Mouse (Mus musculus) ES-E14 (cell line): ENCODE measurements around the gene Cars. TPM values are rescaled to one million over a fixed set of nuclear protein-coding genes. Genes with fewer than 3 reads are reported as not detected.

Experiments used
- DNase-seq: peaks from one replicate; pipeline ENCODE4 v3.0.0-alpha.2; 2013; ENCODE audit warnings: low read depth, low spot score
- H3K27ac ChIP-seq: 2 replicates; pipeline ENCODE4 v1.5.1; 2012; ENCODE audit warnings: low read depth, mild to moderate bottlenecking, low read length, moderate library complexity, mixed read lengths; ENCODE audit not compliant: poor library complexity, insufficient read depth, severe bottlenecking
- H3K36me3 ChIP-seq: 2 replicates; pipeline ENCODE4 v1.6.1; 2012; ENCODE audit warnings: mild to moderate bottlenecking, low read length, moderate library complexity, mixed read lengths; ENCODE audit not compliant: control insufficient read depth, poor library complexity, insufficient read depth, severe bottlenecking
- H3K4me1 ChIP-seq, 2 experiments: fragments of 150-350 bp in 1 of 2; sonication (generic) in 1 of 2; 2 replicates each; pipeline ENCODE4 v1.6.1; 2012; ENCODE audit warnings: low read length in 2 of 2, mild to moderate bottlenecking in 1 of 2, mixed read lengths in 1 of 2; ENCODE audit not compliant: control insufficient read depth in 2 of 2, insufficient read depth in 2 of 2, poor library complexity in 1 of 2
- H3K4me3 ChIP-seq, 2 experiments: fragments of 150-350 bp in 1 of 2; sonication (generic) in 1 of 2; 2 replicates each; pipeline ENCODE4 v1.5.1; 2012; ENCODE audit warnings: low read length in 2 of 2, low read depth in 1 of 2, mild to moderate bottlenecking in 1 of 2, mixed read lengths in 1 of 2; ENCODE audit not compliant: insufficient read depth in 1 of 2, poor library complexity in 1 of 2, severe bottlenecking in 1 of 2
- H3K9ac ChIP-seq: 2 replicates; pipeline ENCODE4 v1.6.1; 2012; ENCODE audit warnings: low read depth, mild to moderate bottlenecking, low read length, mixed read lengths; ENCODE audit not compliant: poor library complexity, insufficient read depth, severe bottlenecking
- H3K9me3 ChIP-seq: fragments of 150-350 bp; sonication (generic); 2 replicates; pipeline ENCODE4 v1.6.1; 2012; ENCODE audit warnings: low read depth, mild to moderate bottlenecking, low read length; ENCODE audit not compliant: control insufficient read depth, insufficient read depth
- CHD2 ChIP-seq: IDR thresholded peaks from 2 replicates; pipeline ENCODE4 v1.6.1; 2014; ENCODE audit warnings: mild to moderate bottlenecking, low read depth, low read length, inconsistent platforms
- HCFC1 ChIP-seq: IDR thresholded peaks from 2 replicates; pipeline ENCODE4 v1.6.1; 2012; ENCODE audit warnings: low read length, inconsistent platforms, borderline replicate concordance; ENCODE audit not compliant: insufficient read depth
- MAFK ChIP-seq: IDR thresholded peaks from 2 replicates; pipeline ENCODE4 v1.6.1; 2014; ENCODE audit warnings: mild to moderate bottlenecking, low read depth, low read length, inconsistent platforms; ENCODE audit not compliant: insufficient read depth
- ZC3H11A ChIP-seq: IDR thresholded peaks from 2 replicates; pipeline ENCODE4 v1.6.1; 2012; ENCODE audit warnings: low read depth, mild to moderate bottlenecking, inconsistent platforms, low read length, borderline replicate concordance
- ZNF384 ChIP-seq: IDR thresholded peaks from 2 replicates; pipeline ENCODE4 v1.6.1; 2012; ENCODE audit warnings: low read depth, low read length, inconsistent platforms
- in situ Hi-C, 2 experiments: fragments of 600-800 bp; cut with MboI; formaldehyde crosslinking; loops; one replicate each; pipeline ENCODE4 v1.15.1; 2025; ENCODE audit warnings: low sequenced_read_pairs in 2 of 2, inconsistent platforms in 1 of 2; ENCODE audit not compliant: unreplicated experiment in 2 of 2
- total RNA-seq: library from RNA; depleted of rRNA; stranded (reverse); fragments of 300-350 nt; gene quantifications from 2 replicates; pipeline ENCODE4 v1.2.3, GENCODE M21; 2012

The Cars gene
- total RNA-seq, 1 experiment = 153 TPM

DNA sequence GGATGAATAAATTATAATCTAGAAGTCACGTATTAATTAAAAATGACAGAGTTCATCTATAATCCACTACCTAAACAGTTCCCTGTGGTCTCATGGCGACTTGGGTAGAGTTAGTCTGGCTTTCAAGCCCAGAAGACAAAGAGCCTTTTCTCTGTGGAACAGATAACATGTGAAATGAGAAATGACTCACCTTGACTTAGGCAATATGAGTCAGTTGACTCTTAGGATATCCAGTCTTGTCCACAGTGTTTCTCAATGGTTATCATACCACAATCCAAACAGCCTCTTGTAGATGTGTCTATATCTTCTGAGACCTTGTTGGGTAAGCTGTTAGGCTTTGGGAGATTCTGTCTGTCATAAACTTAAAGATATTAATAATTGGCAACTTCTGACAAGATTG lies 31.6 kb upstream of the Cars start:
- no peak for DNase-seq
- no peak overlapping the region for H3K9ac ChIP-seq
- H3K4me1 ChIP-seq = no peaks in the 10 kb centered on the region
- no peaks in the 10 kb centered on the region for H3K9me3 ChIP-seq
- H3K4me3 ChIP-seq = no peak overlapping the region
- peaks cover 2% of the 10 kb centered on the region; the same call in 1 of the 2 replicates for H3K36me3 ChIP-seq
- no peak overlapping the region for H3K27ac ChIP-seq
- in situ Hi-C loops = no loop called here
- TF ChIP-seq HCFC1 (no peak), CHD2 (no peak), ZC3H11A (no peak), MAFK (no peak), ZNF384 (no peak)

DNA sequence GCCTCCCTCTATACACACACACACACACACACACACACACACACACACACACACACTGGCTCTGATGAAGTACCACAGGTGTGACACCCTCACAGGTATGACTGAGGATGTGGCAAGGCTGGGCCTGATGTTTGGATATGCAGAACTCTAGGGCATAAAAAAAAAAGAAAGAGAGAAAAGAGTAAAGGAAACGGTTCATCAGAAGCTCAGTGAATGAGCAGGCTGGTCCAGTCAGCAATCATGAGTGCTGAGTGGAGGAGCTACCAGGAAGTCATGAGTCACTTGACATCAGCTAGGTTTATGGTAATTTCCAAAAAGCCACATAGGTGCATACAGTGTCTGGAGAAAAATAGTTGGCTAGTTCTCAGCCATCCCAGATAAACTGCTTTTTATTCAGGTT lies 29.6 kb upstream of the Cars start:
- Histone ChIP-seq H3K9ac (no peak overlapping the region), H3K36me3 (no peaks in the 10 kb centered on the region), H3K27ac (no peak overlapping the region), H3K9me3 (no peaks in the 10 kb centered on the region), H3K4me1 (no peaks in the 10 kb centered on the region), H3K4me3 (no peak overlapping the region)
- in situ Hi-C loops = no loop called here
- TF ChIP-seq MAFK (no peak), ZC3H11A (no peak), ZNF384 (no peak), HCFC1 (no peak), CHD2 (no peak)
- DNase-seq = no peak

DNA sequence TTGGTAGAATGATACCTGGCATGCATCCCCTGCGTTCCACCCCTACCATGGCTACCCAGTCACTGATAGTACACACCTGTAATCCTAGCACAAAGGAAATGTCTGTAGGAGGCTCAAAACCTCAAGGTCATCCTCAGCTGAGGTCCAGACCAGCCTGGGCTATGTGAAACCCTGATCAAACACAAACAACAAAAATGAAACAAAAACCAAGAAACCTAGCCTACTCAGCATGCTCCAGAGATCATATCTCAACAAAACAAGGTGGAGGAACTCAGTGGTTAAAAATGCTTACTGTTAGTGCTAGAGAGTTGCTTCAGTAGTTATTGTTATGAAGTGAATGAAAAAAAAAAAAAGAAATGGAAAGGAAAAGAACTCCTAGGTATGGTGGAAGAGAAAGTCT lies 28.6 kb upstream of the Cars start, which contains the start of gene Tnfrsf26:
Gene Tnfrsf26 (minus strand): TSS at position 183 of the 400 bp plus-strand sequence.
- no peak for DNase-seq
- no peak within 1 kb of the TSS for H3K9ac ChIP-seq
- in situ Hi-C loops = no loop called here
- H3K4me1 ChIP-seq = no peaks in the 10 kb centered on the region
- H3K9me3 ChIP-seq = no peaks in the 10 kb centered on the region
- H3K36me3 ChIP-seq = no peaks in the 10 kb centered on the region
- TF ChIP-seq HCFC1 (no peak), ZNF384 (no peak), CHD2 (no peak), ZC3H11A (no peak), MAFK (no peak)
- H3K27ac ChIP-seq = no peak within 1 kb of the TSS
- no peak within 1 kb of the TSS for H3K4me3 ChIP-seq

DNA sequence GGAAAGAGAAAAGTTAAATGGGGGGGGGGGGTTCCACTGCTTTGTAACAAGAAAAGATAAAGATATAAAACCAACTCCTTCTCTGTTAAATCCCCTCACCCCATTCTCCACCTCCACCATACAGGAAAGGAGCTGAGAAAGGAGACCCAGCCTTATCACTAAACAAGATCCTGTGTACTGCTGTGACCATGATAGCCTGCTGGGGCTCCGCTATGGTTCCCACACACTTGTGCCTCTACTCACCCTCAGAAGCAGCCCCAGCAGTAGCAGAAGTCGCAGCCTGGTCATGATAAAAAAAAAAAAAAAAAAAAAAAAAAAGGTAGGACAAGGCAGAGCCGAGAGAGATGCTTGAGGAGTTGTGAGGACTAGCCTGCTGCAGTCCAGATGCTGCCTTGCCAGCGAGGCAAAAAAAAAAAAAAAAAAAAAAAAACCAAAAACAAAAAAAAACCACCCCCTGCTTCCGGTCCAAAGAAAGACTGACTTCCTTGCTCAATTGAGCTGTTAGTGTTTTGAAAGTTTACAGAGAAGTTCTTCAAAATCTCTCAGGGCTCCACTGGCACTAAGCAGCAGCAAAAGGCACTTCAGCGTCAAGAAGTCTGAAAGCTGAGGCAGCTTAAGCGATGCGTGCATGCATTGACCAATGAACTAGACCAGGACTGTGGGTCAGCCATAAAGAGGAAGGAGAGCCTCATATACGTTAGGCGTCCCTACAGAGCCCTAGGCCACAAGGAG lies 27.8 kb upstream of the Cars start:
- Histone ChIP-seq H3K27ac (no peak overlapping the region), H3K4me3 (no peak overlapping the region), H3K9me3 (no peaks in the 10 kb centered on the region), H3K36me3 (no peaks in the 10 kb centered on the region), H3K9ac (no peak overlapping the region), H3K4me1 (no peaks in the 10 kb centered on the region)
- TF ChIP-seq ZC3H11A (no peak), CHD2 (no peak), HCFC1 (no peak), ZNF384 (peak; percentile 73), MAFK (no peak)
- no peak for DNase-seq
- in situ Hi-C loops = no loop called here
